Mouse (Mus musculus) spleen, postnatal 10 days (tissue): ENCODE results near the gene Socs7.
"Not testable (repeated sequence)": the region's sequence is repeated elsewhere in the genome, so short reads cannot be mapped to it uniquely, and the experiment has no call there.

ENCODE experiments used
- DNase-seq, 2 experiments: peaks; one replicate each; pipeline ENCODE4 v3.0.0; 2021 to 2022; ENCODE audit warnings: low spot score in 2 of 2

The Socs7 gene

DNA sequence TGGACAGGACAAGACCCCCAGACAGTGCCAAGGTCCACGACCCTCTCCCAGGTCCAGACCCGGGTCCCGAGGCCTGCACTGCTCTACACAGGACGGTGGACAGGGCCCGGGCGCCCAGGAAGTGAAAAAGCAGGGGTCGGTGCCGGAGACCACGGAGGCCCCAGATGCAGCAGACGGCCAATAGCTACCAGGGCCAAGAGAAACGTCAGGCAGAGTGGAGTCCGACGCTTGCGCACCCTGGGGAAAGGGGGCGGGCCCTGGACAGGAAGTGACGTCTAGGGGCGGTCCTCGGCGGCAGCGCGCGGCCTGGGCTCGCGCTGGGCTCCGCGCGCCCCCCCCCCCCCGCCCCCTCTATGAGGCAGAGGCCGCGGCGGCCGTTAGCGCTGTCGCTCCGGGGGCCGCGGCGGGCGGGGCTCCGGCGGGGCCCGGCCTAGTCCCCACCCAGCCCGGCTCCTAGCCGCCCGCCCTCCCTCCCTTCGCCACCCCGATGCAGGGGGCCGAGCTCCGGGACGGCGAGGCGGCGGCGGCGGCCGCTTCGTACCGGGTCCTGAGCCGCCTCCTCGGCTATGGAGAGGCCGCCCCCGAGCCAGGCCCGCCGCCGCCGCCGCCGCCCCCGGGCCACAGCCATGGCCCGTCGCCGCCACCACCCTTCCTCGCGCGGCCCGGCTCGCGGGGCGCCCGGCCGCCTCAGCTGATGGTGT, at the start of gene Socs7:
Gene Socs7, plus strand, starts transcription at position 604 of the 701 bp plus-strand sequence.
- peak; percentile 95 to 96 for DNase-seq

DNA sequence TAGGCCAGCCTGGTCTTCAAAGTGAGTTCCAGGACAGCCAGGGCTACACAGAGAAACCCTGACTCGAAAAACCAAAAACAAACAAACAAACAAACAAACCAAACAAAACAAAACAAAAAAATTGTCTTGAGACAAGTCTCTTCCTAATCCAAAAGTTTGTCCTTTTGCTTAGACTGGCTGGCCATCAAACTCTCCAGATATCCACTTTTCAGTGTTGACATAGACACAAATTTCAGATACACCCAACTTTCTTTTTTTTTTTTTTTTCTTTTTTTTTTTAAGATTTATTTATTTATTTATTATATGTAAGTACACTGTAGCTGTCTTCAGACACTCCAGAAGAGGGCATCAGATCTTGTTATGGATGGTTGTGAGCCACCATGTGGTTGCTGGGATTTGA, 49.5 kb upstream of the Socs7 start:
- DNase-seq: not testable (repeated sequence)

DNA sequence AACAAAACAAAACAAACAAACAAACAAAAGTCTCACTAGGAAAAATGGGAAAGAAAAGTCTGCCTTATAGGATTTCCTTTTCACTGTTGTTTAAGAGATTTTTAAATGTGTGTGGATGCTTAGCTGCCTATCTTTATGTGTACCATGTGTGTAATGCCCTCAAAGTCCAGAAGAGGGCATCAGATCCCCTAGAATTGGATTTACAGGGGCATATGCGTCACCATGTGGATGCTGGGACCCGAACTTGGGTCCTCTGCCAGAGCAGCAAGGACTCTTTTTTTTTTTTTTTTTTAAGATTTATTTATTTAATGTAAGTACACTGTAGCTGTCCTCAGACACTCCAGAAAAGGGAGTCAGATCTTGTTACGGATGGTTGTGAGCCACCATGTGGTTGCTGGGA, 48.2 kb upstream of the Socs7 start:
- peak in 1 of 2 experiments; percentile 42 for DNase-seq

DNA sequence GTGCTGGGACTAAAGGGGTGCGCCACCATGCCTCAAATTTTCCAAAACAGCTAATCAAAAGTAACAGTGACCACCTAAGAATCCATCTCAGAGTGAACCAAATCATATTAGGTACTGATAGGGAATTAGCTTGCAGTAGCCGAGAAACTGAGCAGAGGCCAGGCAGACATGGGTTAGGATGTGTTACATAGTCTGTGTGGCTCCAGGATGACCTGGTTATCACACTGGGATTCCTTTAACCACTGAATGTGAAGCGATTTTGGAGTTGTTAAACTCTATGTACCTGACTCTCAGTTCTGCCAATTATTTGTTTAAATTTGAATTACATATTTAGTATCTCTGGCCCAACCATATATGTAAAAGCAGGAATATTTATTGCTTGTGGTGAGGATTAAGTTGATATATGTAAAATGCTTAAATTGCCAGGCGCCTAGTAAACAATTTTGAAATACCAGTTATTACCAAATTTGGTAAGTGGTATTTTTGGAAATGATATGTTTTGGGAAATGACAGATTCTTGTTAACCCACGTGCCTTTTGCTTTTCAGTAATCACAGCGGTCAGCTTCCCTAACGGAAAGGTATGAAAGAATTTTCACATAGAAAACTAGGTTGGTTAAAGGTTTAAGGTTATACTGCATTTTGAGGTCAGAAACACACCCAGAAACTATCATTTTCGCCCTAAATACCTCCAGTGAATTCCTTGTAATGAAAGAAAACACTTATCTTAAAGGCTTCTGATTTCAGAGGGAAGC, 47.4 kb upstream of the Socs7 start:
- DNase-seq: peak in 1 of 2 experiments; percentile 9

DNA sequence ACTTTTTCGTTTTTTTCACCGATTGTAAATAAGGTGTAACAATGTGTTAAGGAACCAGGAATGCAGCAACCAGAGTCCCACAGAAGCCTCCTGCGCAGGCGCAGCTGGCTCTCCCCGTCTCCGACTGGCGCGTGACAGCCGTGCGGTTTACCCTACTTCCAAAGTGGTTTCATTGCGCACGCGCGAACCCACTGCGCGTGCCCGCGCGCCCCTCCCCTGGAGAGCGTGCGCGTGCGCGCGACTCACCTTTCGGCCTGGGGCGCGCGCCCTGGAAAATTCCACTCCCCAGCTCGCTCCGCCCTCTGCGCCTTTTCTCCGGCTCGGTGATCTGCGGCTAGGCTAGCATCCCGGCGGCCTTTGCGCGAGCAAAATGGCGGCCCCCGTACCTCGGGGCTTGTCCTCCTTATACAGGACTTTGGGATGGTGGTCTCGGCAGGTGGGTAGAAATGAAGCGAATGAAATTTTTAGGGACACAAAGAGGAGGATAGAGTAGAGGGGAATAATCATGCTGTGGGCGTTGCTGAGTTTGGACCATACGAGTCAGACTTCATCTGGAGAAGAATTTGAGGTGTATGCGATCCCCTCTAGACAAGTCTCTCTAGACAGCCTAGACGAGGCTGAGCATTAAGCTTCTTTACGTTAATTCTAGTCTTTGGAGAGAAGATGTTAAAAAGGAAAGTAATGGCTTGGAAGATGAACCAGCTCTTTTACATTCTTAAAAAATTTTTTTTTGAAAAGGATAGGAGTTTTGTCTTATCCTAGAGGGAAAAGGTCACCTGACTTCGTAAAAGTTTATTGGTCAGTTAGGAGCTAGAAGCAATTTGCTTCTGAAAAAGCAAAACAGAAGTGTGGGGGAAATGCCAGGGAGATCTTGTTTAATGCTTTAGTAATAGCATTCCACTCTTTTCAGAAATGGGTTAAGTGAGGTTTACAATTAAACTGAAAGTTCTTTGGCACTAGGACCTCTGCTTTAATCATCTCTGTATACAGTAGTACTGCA, 46.5 kb upstream of the Socs7 start, which contains the start of gene Mrpl45:
Gene Mrpl45, plus strand, starts transcription at position 213 of the 1,000 bp plus-strand sequence.
- DNase-seq: peak; percentile 95 to 99

DNA sequence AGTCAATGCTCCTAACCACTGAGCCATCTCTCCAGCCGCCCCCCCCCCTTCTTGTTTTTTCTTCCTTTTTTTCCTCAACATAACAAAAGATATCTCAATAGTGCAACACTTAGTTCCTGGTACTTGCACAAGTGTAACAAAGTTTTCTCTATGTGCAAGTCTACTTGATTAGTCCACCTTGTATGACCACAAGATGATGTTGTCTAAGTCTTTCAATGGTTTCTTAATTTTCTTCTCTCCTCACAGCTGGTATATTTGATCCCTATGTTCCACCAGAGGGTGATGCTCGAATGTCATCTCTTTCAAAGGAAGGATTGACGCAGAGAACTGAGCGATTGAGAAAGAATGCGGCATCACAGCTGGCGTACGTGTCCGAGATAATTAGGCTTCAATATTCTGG, 41.2 kb upstream of the Socs7 start:
- no peak for DNase-seq

DNA sequence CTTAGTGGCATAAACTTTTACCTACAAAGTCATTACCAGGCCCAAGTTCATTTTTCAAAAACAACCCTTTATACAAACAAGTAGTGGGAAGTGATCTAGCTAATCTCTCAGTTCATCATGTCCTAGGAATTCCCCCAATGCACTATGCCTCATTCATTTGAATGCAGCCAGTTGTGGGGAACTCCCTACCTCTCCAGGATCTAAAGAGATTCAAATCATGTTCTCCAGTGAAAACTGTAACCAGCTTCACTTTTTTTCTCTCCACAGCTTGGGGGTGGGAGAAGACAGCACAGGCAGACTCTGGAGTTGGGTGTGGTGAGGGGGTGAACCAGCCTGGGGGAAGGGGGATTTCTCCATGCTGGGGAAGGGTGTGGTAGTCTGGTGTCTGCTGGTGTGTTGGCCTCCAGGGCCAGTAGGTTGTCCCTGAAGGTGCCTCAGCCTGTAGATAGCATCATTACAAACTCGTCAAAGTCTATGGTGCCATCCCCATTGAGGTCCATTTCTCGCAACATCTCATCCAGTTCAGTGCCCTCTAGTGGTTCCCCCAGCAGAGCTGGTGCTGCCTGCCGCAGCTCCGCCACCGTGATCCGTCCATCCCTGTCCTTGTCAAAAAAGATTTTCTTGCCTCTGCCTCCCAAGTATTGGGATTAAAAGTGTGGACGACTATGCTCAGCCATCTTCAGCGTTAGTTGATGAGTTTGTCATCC, 40.3 kb upstream of the Socs7 start:
- not testable (repeated sequence) for DNase-seq

DNA sequence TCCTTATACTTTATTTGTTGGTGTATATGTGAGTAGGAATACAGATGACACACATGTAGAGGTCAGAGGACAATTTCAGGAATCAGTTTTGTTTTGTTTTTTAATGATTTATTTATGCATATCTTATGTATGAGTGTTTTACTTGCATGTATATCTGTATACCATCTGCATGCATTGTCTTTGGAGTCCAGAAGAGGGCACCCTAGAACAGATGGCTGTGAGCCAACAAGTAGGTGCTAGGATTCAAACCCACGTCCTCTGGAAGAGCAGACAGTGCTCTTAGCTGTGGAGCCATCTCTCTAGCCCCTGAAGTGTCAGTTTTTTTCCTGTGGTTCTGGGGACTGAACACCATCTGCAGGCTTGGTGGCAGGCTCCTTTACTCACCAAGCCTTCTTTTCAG, 37.1 kb upstream of the Socs7 start:
- DNase-seq: no peak

DNA sequence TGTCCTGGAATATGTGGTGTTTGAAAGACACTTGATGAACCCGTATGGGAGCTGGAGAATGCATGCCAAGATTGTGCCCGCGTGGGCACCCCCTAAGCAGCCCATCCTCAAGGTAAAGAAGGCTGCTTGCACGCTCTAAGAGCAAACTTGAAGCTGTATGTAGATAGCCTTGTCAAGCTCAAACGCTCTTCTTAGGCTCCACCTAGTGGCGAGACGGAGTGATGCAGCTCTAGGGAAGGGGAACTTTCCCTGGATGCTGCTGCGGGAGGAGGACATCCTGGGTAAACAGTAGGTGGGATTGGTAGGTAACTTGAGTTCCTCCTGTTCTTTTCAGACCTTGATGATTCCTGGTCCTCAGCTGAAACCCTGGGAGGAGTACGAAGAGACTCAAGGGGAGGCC, 34.2 kb upstream of the Socs7 start:
- peak; percentile 55 to 76 for DNase-seq

DNA sequence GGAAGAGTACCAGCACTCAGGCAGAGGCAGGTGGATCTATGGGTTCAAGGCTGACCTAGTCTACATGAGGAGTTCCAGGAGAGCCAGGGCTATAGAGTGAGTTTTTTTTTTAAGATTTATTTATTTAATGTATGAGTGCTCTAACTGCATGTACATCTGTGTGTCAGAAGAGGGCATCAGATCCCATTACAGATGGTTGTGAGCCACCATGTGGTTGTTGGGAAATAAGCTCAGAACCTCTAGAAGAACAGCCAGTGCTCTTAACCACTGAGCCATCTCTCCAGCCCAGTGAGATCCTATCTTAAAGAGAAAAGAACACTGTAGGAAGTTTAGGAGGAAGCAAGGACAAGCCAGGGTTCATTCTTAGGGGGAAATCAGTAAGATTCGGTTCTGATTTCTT, 32.0 kb upstream of the Socs7 start:
- DNase-seq: no peak

DNA sequence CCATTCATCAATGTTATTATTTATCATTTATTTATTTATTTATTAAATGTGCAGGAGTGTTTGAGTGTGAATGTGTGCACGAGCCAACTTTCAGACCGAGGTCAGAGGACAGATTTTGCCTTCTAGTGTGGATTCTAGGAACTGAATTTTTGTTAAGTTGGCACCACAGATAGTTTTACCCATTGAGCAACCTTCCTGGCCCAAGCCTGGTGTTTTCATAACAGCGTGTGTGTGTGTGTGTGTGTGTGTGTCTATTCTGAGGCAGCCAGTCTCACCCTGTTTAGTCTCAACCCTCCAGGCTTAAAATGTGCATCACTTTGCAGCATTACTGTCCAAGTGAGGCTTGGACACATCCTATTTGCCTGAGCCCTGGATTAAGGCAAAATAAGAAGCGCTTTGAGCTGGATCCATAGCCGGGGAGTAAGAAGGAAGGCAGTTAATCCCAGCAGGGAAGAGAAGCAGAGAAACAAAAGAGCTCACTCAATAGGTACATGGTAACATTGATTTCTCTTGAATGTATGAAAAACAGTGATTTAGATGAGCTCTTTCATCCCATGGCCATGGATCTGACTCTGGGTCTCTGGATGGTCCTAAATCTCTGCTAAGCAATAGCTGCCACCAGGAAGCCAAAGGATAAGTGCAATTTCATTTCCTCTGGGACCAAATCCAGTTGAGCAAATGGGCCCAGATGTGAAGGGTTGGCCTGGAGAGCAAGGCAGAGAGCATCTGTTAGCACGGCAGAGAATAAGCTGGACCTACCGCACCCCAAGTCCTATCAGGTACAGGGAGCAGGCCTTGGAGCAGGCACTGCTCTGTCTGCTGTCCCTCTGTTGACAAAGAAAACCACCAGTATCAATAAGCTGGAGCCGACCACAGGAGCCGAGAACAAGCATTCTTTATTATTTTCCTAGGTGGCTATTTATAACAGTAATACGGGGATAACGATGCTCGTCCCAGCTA, 30.8 kb upstream of the Socs7 start:
- no peak for DNase-seq

DNA sequence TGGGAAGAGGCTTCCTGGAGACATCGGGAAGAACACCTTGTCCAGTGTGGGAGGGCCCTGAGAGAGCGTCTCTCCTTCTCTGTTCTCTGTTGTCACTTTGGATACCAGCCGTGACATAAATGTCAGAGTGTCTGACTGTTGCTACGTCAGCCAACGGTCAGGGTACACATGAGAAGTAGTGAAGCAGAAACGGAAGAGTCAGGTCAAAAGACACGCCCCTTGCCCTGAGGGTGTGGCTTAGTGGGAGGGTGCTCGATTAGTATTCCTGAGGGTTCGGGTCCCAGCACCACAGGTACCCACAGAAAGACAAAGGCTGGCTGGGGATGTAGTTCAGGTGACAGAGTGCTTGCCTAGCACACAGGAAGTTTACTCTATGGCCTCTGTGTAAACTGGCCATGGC, 29.3 kb upstream of the Socs7 start:
- no peak for DNase-seq

DNA sequence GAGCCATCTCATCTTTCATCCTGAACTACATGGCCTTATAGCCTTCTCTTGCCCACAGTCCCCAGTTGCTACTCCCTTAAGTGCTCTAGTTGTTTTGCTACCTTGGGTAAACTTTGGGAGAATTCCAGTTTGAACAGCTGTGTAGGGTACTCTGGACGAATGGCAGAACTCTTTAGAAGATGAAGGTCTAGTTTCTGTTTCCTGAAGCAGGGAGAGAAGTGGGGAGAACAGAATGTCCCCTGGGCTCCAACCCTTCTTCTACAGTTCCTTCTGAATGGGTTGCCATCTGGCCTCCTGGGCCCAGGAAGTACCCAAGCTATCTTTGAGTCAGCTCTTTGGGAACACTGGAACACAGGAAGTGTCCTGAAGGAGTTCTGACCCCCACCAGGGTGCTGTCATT, 28.5 kb upstream of the Socs7 start:
- DNase-seq: no peak

DNA sequence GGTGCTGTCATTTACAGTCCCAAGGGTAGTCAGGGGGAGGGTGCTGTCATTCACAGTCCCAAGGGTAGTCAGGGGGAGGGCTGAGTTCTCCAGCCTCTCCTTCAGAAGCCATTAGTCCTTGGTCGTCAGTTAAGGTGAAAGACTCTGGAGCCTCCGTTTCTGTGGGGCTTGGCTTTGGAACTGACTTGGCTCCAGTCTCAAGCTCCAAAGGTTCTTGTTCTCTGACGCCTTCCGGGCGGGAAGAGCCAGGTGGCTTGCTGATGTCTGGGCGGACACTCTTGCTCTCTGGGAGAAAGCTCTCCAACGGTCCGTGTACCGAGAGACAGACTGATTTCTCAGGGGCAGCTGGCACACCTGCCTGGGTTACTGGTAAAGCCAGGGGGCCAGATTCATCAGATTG, 28.0 kb upstream of the Socs7 start:
- no peak for DNase-seq

DNA sequence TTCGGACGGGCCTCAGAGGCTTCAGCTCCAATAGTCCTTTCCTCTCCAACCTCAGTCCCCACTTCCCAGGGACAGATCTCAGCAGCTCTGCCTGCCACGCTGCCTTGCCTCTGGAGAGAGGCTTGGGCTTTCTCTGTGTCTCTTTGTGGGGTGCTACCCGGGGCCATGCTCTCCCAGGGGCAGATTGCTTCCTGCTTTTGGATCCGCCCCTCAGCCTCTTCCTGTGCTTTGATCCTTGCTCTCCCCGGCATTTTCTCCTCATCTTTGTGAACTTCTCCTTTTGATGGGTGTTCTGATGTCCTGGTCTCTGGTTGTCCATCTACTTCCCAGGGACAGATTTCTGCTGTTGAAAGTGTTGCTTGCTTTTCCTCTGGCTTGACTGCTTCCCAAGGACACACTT, 26.1 kb upstream of the Socs7 start:
- no peak for DNase-seq

DNA sequence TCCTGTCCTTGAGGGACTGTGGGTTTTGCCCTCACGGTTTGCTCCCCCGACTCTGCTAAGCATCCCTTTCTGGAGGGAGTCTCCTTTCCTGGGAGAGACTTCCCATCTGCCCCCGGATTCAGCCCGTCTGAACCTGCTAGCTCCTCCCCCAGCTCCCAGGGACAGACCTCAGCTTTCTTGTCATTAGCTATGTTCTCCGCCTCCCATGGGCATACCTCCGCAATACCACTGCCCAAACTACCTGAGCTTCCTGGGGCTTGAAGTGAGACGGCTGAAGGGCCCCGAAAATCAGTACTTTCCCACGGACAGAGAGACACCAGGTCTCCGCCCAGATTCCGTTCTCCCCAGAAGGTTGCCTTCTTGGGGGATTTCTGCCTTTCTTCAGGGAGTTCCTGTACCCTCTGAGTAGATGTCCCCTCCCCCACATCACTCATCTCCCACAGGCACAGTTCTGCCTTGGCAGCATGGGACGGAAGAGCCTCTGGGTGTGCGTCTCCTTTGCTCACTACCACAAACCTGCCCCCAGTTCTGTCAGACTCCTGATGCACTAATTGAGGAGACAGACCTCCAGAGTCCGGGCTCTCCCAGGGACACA, 25.5 kb upstream of the Socs7 start:
- no peak for DNase-seq

DNA sequence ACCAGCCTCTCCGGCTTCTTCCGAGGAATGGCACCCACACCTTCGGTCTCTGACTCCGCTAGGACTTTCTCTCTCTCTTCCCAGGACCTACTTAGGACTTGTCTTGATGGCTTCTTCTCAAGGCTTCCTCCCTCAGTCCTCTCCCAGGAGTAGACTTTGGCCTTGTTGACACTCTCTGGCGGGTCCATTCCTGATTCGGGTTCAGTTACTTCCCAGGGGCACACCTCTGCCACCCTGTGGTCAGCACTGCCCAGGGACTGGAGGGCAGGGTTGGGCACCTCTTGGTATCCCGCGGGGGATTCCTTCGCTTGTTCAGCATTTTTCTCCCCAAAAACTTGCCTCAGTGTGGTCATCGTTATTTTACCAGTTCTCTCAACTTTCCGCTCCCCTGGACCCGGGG, 25.0 kb upstream of the Socs7 start:
- DNase-seq: no peak

DNA sequence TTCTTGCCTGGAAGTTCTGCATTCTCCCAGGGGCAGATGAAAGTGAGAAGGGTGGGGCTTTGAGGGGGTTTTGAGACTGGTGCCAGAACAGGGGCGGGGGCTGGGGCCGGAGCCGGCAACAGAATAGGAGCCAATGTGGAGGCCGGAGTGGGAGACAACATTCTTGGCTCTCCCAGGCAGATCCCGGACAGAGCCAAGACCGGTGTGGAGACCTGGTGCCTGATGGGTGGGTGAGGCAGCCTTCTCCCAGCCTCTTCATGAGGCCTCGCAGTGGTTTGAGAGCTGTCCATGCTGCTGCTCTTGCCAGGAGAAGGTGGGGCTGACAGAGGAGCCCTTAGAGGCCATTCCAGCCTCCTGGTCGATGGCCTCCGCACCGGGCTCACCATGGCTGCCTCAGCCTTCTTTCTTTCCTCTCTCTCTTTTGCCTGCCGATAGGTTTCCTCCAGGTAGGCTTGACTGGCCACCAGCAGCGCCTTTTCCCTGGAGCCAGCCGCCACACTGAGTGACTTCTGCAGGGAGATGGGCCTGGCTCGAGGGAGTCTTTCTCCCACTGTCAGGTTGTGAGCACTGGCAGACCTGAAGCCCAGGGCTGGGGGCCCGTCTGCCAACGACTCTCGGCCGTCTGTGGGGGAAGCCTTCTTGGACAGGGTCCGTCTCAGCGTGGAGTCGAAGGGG, 23.9 kb upstream of the Socs7 start:
- no peak for DNase-seq

DNA sequence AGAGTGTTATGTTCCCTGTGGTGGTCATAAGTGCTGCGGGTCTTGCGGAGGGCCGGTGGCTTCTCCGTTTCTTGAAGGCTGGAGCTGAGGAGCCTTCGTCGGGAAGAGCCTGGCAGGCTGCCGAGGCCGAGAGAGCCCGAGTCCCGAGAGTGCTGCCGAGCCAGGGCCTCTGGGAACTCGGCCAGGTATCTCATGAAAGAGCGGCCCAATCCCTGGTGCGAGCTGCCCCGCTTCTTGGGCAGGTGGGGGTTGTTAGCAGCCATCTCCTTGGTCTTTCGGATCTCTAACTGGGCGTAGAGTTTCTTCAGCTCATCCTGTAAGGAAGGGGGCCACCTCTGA, 23.4 kb upstream of the Socs7 start:
- no peak for DNase-seq
